Mouse (Mus musculus) adrenal gland, adult (tissue): ENCODE measurements at regions not wholly inside any gene's neighbourhood (a gene's known extent, or its start where the extent isn't known, plus 50 kb on each side); places are given as distances from the start of the nearest gene placed in this dataset.

ENCODE experiments used
- DNase-seq, 2 experiments: peaks; one replicate each; pipeline ENCODE4 v3.0.0; 2022 to 2023; ENCODE audit warnings: low spot score in 1 of 2; ENCODE audit not compliant: inconsistent age in 2 of 2

DNA sequence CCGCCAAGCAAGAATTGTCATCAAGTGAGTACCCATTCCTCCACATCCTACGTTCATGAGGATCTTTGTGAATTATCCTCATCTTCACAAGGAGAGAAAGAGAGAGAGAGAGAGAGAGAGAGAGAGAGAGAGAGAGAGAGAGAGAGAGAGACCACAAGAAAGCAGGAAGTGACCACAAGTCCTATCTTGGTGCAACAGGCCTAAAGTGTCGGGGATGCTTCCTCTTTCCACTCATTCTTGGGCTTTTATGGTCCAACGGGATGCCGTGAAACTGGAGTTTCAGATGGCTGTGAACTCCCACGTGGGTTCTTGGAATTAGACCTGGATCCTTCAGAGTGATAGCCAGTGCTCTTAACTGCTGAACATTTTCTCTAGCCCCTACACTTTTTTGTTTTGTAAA is 53.1 kb upstream of the Rai14 start:
- DNase-seq: no peak

DNA sequence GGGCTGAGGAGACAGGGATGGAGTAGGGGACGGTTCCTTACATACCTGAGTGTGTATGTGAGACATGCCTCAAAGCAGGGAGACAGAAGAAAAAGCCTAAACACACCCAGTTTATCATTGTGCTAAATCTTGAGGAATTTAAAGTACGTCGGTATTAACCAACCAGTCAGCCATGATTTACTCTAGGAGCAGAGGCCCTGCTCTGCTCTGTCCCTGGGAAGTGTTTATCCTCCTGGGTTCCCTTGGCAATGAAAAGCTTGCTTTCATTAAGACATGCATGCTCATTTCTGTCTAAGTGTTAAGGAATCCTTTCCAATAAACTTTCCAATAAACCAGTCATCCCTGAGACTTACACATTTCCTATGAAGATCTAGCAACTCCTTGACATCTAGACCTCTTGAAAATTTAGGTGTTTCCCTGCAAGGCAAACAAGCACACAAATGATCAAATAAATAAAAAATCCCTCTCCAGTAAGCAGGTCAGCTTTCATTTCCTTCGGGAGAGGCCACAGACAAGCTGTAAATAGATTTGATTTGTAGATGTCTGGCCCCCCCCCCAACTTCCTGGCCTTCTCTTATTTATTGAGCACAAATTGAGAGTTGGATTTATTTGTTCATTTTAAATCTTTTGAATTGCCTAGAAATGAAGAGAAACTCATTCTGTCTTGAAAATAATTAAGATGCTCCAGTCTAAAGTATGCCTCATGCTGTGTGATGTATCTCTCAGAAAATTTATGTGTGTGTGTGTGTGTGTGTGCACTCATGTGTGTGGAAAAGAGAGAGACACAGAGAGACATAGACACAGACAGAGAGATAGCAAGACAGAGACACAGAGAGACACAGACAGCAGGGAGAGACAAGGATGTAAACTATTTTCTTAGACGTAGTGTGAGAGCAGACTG is 56.2 kb upstream of the Rai14 start:
- DNase-seq: no peak

DNA sequence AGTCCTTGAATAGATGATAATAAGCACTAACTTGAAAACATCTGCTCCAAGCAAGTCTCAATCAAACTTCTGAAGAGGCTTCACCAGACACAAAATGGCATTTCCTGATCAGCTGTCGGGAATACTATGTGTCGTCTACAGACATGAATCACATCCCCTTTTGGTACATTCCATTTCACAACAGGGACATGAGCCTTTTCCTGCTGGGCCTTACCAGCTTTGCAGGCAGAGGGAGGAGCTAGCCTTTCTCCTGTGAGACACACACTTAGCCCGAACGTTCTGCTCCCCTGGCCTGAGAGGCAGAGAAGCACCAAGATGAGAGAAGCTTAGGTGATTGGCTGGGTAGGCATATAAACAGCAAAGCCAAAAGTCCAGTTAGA is 56.9 kb upstream of the Rai14 start:
- peak; percentile 20 to 59 for DNase-seq

DNA sequence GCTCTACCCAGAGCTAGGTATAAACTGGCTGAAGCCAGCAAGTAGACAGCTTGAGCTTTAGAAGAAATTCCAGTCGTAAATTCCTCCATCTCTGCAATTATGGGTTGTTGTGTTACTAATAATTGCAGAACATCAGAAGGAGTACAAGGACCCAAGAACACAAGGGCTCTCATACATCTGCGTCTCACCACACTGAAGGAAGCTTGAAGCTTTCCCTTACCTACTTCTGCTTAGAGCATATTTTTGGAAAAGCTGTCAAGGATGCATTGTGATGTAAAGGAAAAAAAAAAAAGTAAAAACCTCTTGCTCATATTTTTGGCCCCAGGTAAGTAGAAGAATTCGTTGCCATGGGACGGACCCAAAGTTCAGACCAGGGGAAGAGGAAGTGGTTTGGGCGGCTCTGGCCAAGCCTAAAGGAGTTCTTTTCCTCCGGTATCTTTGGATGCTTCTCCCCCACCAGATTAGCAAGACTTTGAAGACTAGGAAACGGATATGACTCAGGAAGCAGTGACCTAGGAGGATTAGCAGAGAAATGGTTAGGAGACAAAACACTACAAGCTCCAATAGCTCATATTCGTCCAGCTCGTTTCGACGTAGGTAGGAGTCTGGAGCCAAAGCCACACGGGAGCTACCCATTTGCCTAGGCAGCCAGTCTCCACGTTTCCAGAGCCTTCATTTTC is 65.7 kb upstream of the Rai14 start:
- DNase-seq: peak; percentile 21 to 65

DNA sequence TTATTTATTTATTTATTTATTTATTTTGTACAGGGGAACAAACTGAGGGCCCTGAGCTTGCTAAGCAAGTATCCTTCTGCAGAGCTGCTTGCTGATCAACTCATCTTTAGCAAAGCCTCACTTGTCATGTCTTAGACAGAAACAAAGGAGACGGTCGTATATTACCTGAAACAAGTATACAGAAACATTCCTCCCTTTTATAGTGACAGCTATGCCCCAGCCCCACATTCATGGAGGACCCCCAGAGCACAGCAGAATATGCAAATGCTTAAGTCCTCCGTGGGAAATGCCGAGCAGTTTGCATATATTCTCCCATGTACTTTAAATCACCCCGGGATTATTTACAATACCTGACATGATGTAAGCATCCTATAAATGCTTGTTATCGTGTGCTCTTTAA is 74.9 kb upstream of the Rai14 start:
- no peak for DNase-seq

DNA sequence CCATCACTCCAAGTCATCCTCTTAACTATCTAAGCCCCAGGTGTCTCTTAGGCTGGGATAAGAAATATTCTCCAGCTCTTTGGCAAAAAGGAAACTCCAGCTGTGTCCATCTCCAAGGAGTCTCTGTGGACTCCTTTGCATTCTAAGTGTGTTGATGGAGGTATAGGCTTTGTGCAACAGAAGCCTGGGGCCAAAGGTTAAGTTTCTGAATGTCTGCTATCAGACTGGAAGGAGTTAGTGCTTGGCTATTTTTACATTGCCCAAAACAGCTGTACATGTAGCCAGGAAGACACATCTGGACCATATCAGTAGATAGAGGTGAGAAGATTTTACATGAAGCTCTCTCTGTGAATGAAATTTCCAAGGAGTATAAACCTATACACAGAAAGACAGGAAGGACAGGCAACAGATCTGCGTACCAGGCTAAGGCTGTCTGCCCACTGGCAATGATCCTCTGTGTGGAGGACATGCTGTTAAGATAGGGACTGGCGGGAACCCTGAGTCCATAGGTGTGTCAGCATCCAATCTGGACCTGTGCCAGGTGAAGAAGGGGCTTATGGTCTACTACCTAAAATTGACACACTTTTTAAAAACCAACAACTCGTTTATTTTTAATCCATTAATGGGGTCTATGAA is 76.6 kb upstream of the Rai14 start:
- DNase-seq: peak in 1 of 2 experiments; percentile 10

DNA sequence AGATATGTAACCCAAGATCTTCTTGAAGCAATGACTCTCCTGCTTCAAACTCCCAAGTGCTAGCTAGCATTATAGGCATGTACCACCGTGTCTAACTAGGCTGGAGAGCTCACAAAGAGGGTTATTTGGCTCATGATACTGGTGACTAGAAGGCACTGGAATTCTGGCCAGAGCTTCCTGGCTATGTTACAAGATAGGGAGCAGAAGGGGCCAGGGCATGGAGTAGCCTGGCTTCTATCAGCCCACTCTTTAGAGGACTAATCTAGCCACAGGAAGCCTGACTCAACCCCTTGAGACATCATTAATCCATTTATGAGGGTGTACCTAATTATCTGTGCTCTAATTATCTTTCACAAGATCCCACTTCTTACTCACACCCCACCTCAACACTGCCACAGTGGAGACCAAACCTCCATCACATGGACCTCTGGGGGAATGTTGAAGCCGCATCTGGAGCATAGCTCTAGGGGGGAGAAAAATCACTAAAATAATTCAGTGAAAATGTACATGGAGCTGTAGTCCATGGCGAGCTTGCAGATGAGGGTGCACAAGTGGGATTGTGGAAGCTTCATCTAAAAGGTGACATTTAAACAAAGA is 77.2 kb upstream of the Rai14 start:
- DNase-seq: peak in 1 of 2 experiments; percentile 10

DNA sequence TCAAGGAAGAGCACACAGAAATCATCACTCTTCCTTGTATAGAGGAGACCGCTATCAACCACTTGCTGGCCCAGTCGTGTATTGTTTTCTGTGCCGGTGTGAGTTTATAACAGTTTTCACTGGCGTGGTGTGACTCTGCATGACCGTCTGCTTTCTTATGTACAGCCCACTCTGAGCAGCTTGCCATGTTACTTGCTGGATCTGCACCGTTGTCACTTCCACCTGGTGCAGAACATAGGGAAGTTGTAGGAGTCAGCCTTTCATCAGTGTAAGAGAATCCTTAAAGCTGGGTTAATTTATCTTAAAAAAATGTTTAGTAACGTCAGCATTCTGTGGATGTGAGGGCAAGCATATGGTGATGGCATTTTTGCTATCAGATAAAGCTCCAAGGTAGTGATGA is 77.7 kb upstream of the Rai14 start:
- no peak for DNase-seq

DNA sequence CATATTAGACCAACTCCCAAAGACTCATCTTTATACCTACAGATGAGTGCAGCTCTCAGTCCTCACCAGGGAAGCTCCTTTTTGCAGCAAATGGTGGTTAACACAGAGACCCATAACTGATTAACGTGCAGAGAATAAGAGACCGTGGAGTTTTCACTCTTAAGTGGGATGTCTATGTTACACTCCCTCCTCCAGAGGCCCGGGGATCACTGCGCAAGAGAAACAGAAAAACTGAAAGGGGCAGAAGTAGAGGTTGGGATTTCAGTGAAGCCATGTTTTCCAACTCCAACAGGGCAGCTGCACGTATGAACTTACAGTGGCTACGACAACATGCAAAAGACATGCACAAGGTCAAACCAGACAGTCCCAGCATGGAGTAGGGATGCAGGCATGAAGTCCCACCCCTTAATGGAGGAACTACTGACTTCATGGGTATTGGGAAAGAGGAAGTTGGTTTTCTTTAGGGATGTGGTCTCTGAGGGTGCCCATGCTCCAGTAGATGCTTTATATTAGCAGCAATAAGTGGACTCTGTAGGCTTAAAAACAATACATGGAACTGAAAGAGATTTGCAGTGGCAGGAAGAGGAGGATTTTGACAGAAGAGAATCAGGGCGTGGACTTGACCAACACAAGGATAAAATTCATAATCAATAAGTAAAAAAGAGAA is 80.8 kb upstream of the Rai14 start:
- DNase-seq: peak in 1 of 2 experiments; percentile 16

DNA sequence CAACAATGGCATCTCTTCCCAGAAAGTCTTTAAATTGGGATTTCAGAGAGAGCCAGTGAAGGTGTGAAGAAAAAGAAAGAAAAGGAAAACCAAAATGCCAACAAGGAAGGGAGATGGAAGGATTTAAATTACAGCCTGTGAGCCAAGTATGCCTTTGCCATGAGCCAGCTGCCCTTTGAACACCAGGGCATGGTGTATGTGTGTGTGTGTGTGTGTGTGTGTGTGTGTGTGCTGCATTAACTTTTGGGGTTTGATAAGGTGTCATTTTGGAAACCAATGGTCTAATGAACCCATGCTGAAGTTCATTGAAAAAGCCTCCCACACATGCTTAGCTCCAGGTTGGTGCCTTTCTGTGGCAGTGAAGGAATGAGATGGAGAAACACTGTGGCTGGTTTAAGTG is 85.2 kb upstream of the Rai14 start:
- DNase-seq: peak in 1 of 2 experiments; percentile 11

DNA sequence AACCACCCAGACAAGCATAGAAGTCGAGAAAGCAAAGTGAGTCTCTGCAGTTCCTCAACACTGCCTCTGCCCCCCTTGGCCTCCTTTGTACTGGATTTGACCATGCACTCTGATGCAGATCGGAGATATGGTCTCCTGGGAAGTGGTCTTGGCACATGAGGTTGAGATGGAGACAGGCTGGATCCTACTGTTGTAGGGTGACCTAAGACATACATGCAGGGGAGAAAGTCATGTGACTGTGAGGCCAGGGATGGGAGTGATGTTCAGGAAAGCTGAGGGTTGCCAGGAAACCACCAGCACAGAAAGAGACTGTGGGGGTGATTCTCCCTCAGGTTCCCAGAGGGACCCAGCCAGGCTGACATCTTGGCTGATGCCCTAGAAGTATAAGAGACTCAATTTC is 99.8 kb upstream of the Rai14 start:
- DNase-seq: no peak

DNA sequence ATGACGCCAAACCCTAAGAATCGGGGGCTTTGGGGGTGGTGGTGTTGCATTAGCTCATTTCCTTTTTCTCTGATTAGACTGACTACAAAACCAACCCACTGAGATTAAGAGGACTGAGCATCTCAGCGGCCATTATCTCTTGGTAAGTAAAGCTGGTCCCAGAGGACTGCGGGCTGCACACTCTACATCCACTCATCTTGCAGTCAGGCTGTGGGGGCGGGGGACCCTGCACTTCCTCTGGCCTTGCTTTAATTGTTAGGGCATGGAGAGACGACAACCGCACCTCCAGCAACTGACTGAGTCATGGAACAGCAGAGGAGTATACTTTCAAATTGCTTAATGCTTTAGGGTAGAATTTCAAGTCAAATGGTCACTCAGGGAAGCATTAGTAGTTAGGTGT is 100.3 kb upstream of the Rai14 start:
- DNase-seq: peak in 1 of 2 experiments; percentile 35

DNA sequence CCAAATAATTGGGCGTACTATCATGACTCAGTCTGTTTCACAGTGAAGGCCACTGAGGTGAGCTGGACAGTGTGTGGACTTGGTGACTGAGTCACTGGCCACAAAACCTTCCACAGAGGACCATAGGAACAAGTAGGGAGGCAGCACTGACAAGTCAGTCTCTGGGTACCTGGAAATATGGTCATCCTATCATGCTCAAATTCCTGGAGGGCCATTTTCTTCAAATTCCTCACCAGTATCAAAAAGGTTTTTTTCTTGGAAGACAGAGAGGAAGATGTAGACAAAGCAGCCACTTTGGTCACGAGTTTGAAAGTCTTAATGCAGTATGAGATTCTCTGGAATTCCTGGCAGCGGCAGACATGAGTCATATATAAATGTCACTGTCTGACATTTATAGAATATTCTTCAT is 101.8 kb upstream of the Rai14 start:
- DNase-seq: peak; percentile 66 to 85

DNA sequence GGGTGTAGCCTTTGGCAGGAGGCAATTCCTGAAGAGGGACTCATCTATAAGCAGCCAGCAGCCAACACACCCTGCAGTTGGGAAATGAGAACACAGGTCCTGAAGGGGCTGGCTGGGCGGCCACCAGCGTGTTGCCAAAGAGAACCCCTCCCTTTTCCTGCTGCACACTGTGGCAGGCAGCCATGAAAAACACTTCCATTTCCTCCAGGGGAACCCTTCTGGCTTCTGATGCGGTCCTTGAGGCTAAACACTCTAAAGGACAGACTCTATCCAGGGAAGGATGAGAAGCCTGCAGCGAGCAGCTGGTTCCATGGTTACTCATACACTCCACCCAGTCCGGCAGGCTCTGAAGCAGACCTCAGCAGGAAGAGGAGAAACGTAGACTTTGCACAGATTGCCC is 103.8 kb upstream of the Rai14 start:
- DNase-seq: peak; percentile 77 to 89

DNA sequence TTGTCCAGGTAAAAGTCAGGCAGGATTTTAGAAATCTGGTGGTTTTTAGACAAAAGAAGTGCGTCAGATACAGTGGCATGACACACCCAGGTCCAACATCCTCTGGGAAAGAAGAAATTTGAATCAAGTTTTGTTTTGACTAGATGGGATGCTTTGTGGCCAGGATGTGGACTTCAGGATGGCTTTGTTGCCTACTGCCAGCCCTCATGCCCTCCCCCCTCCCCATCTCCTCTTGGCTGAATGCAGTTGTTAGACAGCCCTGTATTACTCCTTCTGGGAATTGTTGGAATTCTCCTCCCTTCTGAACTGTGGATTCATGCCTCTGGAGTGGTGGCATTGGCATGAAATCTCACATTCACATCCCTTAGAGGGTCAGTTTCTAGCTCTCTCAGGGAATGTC is 104.3 kb upstream of the Rai14 start:
- no peak for DNase-seq

DNA sequence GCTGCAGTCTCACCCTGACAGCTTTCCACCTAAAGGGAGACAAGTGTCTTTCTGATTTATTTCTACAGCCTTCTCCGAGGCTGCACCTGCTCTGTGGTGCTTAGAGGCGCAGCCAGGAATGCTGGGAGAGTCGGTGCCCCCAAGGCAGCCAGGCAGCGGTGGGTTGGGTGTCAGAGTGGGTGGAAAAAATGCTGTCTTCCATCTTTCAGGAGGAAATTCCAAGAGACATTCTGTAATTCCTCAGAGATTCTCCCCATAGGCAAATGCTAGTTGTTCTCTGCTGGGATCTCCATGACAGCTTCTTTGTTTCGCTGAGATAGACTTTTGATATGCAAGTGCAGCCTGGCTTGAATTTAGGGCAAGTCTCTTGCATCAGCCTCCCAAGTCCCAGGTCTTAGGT is 109.5 kb upstream of the Rai14 start:
- DNase-seq: no peak

DNA sequence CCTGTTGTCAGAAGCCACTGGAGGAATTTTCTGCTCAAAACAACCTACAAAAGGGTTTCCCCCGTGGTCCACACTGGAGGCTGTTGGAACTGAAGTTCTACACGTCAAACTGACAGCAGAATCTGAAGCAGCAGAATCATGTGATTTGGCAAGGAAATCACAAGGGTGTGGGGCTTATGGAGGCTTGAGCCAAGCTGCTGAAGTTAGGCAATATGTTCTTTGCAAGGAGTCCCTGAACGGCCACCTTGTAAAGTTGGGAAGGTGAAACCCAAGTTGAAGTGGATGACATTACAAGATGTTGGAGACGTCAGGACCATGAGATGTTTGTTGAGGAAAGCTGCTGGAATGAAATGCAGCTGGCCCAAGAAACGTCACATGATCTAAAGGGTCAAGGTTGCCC is 115.2 kb upstream of the Rai14 start:
- peak in 1 of 2 experiments; percentile 13 for DNase-seq

DNA sequence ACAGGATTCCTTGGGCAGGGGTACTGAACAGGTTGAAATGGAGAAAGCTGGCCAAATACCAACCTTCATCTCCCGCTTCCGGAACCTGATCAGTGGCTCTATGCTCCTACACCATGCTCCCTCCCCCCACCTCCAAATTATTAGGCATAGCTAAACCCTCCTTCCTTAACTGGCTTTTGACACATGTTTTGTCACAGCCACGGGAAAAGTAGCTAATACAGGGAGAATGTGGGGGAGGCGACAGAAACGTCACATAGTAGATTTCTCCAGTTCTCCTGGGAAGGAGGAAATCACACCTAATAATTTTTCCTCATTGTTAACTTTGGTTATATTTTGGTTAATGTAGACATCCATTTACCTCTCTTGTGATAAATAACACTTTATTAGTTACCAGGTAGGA is 116.1 kb upstream of the Rai14 start:
- peak in 1 of 2 experiments; percentile 10 for DNase-seq

DNA sequence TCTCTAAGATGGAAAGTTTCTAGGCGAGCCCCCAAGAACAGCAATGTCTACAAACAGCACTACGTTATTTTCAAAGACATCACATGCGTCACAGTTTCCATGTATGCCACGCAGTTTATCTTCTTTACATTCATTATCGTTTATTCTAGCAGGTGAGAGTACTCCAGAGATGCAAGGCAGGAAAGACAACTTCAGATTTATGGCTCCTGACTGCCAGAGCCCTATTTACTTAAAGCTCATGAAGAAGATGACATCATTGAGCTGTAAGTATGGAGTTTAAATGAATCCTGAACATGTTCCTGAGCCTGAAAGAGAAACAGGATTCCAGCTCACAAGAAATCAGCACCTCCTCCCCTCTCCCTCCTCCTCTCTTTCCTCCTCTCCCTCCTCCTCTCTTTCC is 116.7 kb upstream of the Rai14 start:
- DNase-seq: peak in 1 of 2 experiments; percentile 13

DNA sequence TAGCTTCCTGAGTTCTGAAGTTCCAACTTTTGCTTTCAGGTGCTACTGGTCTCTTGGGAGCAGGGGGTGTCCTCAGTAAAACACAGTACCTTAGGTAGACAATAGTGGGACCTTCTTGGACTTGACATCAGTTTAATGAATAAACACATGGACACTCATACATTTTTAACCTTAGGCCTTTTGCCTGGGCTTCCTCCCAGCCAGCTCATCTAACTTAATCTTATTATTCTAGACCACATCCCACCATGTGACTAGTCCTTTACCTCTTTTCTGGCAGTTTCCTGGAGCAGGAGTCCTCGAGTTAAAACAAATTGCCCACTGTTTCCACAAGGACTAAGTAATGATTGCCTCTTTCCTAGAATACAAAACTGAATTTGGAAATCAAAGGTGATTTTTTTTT is 117.9 kb upstream of the Rai14 start:
- peak in 1 of 2 experiments; percentile 13 for DNase-seq
